16 mouse cellular contexts compared by ENCODE assay signal in genomic region chr9:83600286-83601048, GRCm38 (mm10). TPM values are rescaled to one million over a fixed set of nuclear protein-coding genes. Genes with fewer than 3 reads are reported as not detected.
A peak's percentile ranks its signal among the peaks of the same experiment; 100 is the strongest.
DNase-seq lines count a peak whose midpoint lies in the region; ATAC-seq lines count a peak whose summit lies in the region.
"Had no signal": no experiment of that assay in that cellular context is flagged by ENCODE, and none has a peak within 500 bp of the region (broad histone marks: within the 10 kb centered on the region; RNA-seq: fewer than 3 reads in every experiment).

No protein-coding gene starts in this region.

- peak overlapping the region; percentile 57 for H3K27ac ChIP-seq in forebrain, embryonic 10.5 days
- no peak overlapping the region for H3K27ac ChIP-seq in forebrain, embryonic 13.5 days
- H3K27ac ChIP-seq in midbrain, embryonic 10.5 days (replicated peaks) = peak overlapping the region; percentile 71
- H3K27ac ChIP-seq in midbrain, embryonic 11.5 days (ENCODE audit: low read depth, low read length) = no peak overlapping the region
- H3K27ac ChIP-seq: gastrocnemius, adult 2 months; hindbrain, embryonic 15.5 days; kidney, postnatal 0 days had no signal

- no peaks in the 10 kb centered on the region for H3K9me3 ChIP-seq in forebrain, embryonic 10.5 days
- no peaks in the 10 kb centered on the region for H3K9me3 ChIP-seq in forebrain, embryonic 13.5 days (replicated peaks)
- H3K9me3 ChIP-seq in midbrain, embryonic 10.5 days (replicated peaks) = no peaks in the 10 kb centered on the region
- H3K9me3 ChIP-seq in midbrain, embryonic 11.5 days (ENCODE audit: control insufficient read depth, low read length) = no peaks in the 10 kb centered on the region
- H3K9me3 ChIP-seq: heart, embryonic 15.5 days; hindbrain, embryonic 15.5 days; megakaryocyte, embryonic 14.5 days had no signal

- DNase-seq in forebrain, embryonic 10.5 days (ENCODE audit: extremely low spot score, low spot score) = no peak
- no peak for DNase-seq in midbrain, embryonic 10.5 days (ENCODE audit: low spot score)
- no peak for DNase-seq in midbrain, embryonic 11.5 days (ENCODE audit: low spot score, missing footprints)
- peak; percentile 54 to 70 for DNase-seq in cerebellum, postnatal 25 days
- peak; percentile 62 for DNase-seq in retina, adult 2 months (ENCODE audit: low read depth, low spot score)
- no peak for DNase-seq in MN1 (ENCODE audit: low spot score)
- DNase-seq in heart, adult 18-20 months = no peak
- DNase-seq: adrenal gland, postnatal 36 days; gastrocnemius, adult 2 months; lung, adult 18-20 months; thymus, postnatal 36 days had no signal

- no peak overlapping the region for H3K4me2 ChIP-seq in forebrain, embryonic 13.5 days
- no peak overlapping the region for H3K4me2 ChIP-seq in midbrain, embryonic 11.5 days
- H3K4me2 ChIP-seq: heart, embryonic 15.5 days; hindbrain, embryonic 15.5 days had no signal

- H3K4me1 ChIP-seq in forebrain, embryonic 10.5 days = peaks cover 59% of the 10 kb centered on the region
- peaks cover 38% of the 10 kb centered on the region for H3K4me1 ChIP-seq in forebrain, embryonic 13.5 days
- H3K4me1 ChIP-seq in midbrain, embryonic 10.5 days = peaks cover 70% of the 10 kb centered on the region
- peaks cover 25% of the 10 kb centered on the region for H3K4me1 ChIP-seq in midbrain, embryonic 11.5 days (ENCODE audit: control insufficient read depth, insufficient read depth, low read length)

- no peak overlapping the region for H3K4me3 ChIP-seq in forebrain, embryonic 10.5 days
- no peak overlapping the region for H3K4me3 ChIP-seq in forebrain, embryonic 13.5 days
- no peak overlapping the region for H3K4me3 ChIP-seq in midbrain, embryonic 10.5 days
- no peak overlapping the region for H3K4me3 ChIP-seq in midbrain, embryonic 11.5 days (ENCODE audit: low read depth, low read length)
- H3K4me3 ChIP-seq: gastrocnemius, adult 2 months; heart, embryonic 15.5 days; hindbrain, embryonic 15.5 days; megakaryocyte, embryonic 14.5 days had no signal

- H3K36me3 ChIP-seq in forebrain, embryonic 10.5 days (replicated peaks) = no peaks in the 10 kb centered on the region
- H3K36me3 ChIP-seq in forebrain, embryonic 13.5 days (ENCODE audit: poor library complexity, severe bottlenecking) = no peaks in the 10 kb centered on the region
- no peaks in the 10 kb centered on the region for H3K36me3 ChIP-seq in midbrain, embryonic 10.5 days
- no peaks in the 10 kb centered on the region for H3K36me3 ChIP-seq in midbrain, embryonic 11.5 days (ENCODE audit: control insufficient read depth, insufficient read depth, low read length)
- H3K36me3 ChIP-seq: heart, embryonic 15.5 days; hindbrain, embryonic 15.5 days had no signal

- H3K9ac ChIP-seq in forebrain, embryonic 13.5 days = no peak overlapping the region
- no peak overlapping the region for H3K9ac ChIP-seq in midbrain, embryonic 11.5 days (ENCODE audit: low read length)
- H3K9ac ChIP-seq: heart, embryonic 15.5 days; hindbrain, embryonic 15.5 days had no signal

- ATAC-seq in forebrain, embryonic 13.5 days = no peak
- ATAC-seq in midbrain, embryonic 11.5 days (ENCODE audit: low FRiP score) = no peak

- 78% methylated on average over 10 of the region's 10 CpGs for WGBS in forebrain, embryonic 10.5 days
- 76% methylated on average over 10 of the region's 10 CpGs for WGBS in forebrain, embryonic 13.5 days
- 64% methylated on average over 10 of the region's 10 CpGs for WGBS in midbrain, embryonic 10.5 days
- 65% methylated on average over 10 of the region's 10 CpGs for WGBS in midbrain, embryonic 11.5 days

- no peaks in the 10 kb centered on the region for H3K27me3 ChIP-seq in forebrain, embryonic 10.5 days (ENCODE audit: poor library complexity, severe bottlenecking)
- no peaks in the 10 kb centered on the region for H3K27me3 ChIP-seq in forebrain, embryonic 13.5 days
- no peaks in the 10 kb centered on the region for H3K27me3 ChIP-seq in midbrain, embryonic 10.5 days (ENCODE audit: low read depth, poor library complexity, severe bottlenecking)
- no peaks in the 10 kb centered on the region for H3K27me3 ChIP-seq in midbrain, embryonic 11.5 days (ENCODE audit: control insufficient read depth, insufficient read depth, low read length)
- H3K27me3 ChIP-seq: heart, embryonic 15.5 days; hindbrain, embryonic 15.5 days; megakaryocyte, embryonic 14.5 days had no signal

RNA-seq across cellular contexts. Expression of gene Sh3bgrl2, which starts 52.3 kb away (rescaled TPM):
- 10.9 and 12.1 TPM in 2 replicates for polyA plus RNA-seq in forebrain, embryonic 10.5 days (2016; fragmentation: Nextera tagmentation; extraction: Ambion mirVana)
- 12.7 and 16.9 TPM in 2 replicates for polyA plus RNA-seq in forebrain, embryonic 13.5 days (2015; fragmentation: Nextera tagmentation; extraction: Ambion mirVana)
- 8.5 and 11.0 TPM in 2 replicates for polyA plus RNA-seq in midbrain, embryonic 10.5 days (2016; fragmentation: Nextera tagmentation; extraction: Ambion mirVana)
- polyA plus RNA-seq in midbrain, embryonic 11.5 days (2014; fragmentation: Nextera tagmentation; extraction: Ambion mirVana) = 10.1 and 12.2 TPM in 2 replicates
- 1 to 10 TPM; 4.4 to 4.9 TPM for total RNA-seq in heart, adult 18-20 months (2021)

Comparison
In these comparisons a context has a peak if more than half of its experiments do, and no peak if none do; other contexts are left out.
1. H3K27ac ChIP-seq: peak in forebrain, embryonic 10.5 days (single experiment) and midbrain, embryonic 10.5 days (single experiment); none in forebrain, embryonic 13.5 days (single experiment) and midbrain, embryonic 11.5 days (single experiment).
2. DNase-seq: peak in cerebellum, postnatal 25 days (2 of 2) and retina, adult 2 months (single experiment); none in forebrain, embryonic 10.5 days (single experiment), midbrain, embryonic 10.5 days (single experiment), midbrain, embryonic 11.5 days (single experiment), MN1 (single experiment) and heart, adult 18-20 months (0 of 2).